In the genomic region with DNA sequence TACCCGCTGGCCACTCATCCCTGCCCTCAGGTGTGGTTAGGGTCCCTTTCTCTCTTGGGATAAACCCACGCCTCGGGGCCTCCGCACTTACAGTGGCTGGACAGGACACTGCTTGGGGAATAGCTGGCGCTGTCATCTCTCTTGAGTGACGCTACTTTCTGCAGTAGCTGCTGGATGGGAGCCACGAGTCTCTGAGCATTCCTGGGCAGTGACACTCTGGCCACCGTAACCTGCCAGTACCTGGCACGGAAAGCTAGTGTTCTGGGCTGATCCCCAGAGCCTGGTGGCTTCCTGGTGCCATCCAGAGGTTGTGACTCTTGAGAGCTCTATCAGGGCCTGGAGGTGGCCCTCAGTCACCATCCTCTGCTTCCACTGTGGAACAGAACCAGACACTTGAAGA, we compare ENCODE assay signal across 15 mouse cellular contexts. TPM values are rescaled to one million over a fixed set of nuclear protein-coding genes. Genes with fewer than 3 reads are reported as not detected.
DNase-seq lines count a peak whose midpoint lies in the region; ATAC-seq and TF ChIP-seq lines count a peak whose summit lies in the region.
"Had no signal": no experiment of that assay in that cellular context is flagged by ENCODE, and none has a peak within 500 bp of the region (broad histone marks: within the 10 kb centered on the region; RNA-seq: fewer than 3 reads in every experiment).

No protein-coding gene starts in this region.

- H3K36me3 ChIP-seq in heart, adult 2 months (ENCODE audit: control insufficient read depth, insufficient read depth, low read length): no peaks in the 10 kb centered on the region
- H3K36me3 ChIP-seq in heart, embryonic 11.5 days (ENCODE audit: control insufficient read depth, insufficient read depth, low read length): no peaks in the 10 kb centered on the region
- H3K36me3 ChIP-seq in midbrain, embryonic 13.5 days: 0 out of 2 replicates have a peak, but pooled peaks cover 4% of the 10 kb centered on the region
- no peaks in the 10 kb centered on the region for H3K36me3 ChIP-seq in midbrain, postnatal 0 days (ENCODE audit: insufficient read depth, low read length)
- H3K36me3 ChIP-seq in heart, embryonic 15.5 days: no peaks in the 10 kb centered on the region
- H3K36me3 ChIP-seq: embryonic facial prominence, embryonic 10.5 days; limb, embryonic 13.5 days; neural tube, embryonic 12.5 days had no signal

- H3K79me2 ChIP-seq in heart, adult 2 months (replicated peaks; ENCODE audit: control insufficient read depth, insufficient read depth, low read length): no peaks in the 10 kb centered on the region

- H3K4me3 ChIP-seq in heart, adult 2 months: no peak overlapping the region
- no peak overlapping the region for H3K4me3 ChIP-seq in heart, embryonic 11.5 days (ENCODE audit: low read depth, low read length)
- H3K4me3 ChIP-seq in midbrain, embryonic 13.5 days (replicated peaks): no peak overlapping the region
- no peak overlapping the region for H3K4me3 ChIP-seq in midbrain, postnatal 0 days (ENCODE audit: low read depth, low read length)
- no peak overlapping the region for H3K4me3 ChIP-seq in heart, embryonic 15.5 days
- H3K4me3 ChIP-seq: embryonic facial prominence, embryonic 10.5 days; limb, embryonic 13.5 days; neural tube, embryonic 12.5 days had no signal

- no peak overlapping the region for H3K4me2 ChIP-seq in heart, embryonic 11.5 days
- H3K4me2 ChIP-seq in midbrain, embryonic 13.5 days (replicated peaks): no peak overlapping the region
- H3K4me2 ChIP-seq in midbrain, postnatal 0 days (ENCODE audit: low read depth, low read length, poor library complexity, severe bottlenecking): no peak overlapping the region
- no peak overlapping the region for H3K4me2 ChIP-seq in heart, embryonic 15.5 days
- H3K4me2 ChIP-seq: limb, embryonic 13.5 days; neural tube, embryonic 12.5 days had no signal

- no peak for TF ChIP-seq POLR2A in heart, adult 2 months (IDR thresholded peaks at IDR 0.05; ENCODE audit: insufficient read depth, low read depth, low read length)

- peak; percentile 37 to 80 for DNase-seq in heart, adult 2 months
- DNase-seq in midbrain, postnatal 0 days (ENCODE audit: low spot score): no peak
- DNase-seq in skeletal muscle tissue, adult 2 months (ENCODE audit: low read depth, low spot score): peak; percentile 77
- no peak for DNase-seq in embryo, embryonic 10 days (ENCODE audit: low spot score)
- DNase-seq: lung, postnatal 36 days; midbrain, embryonic 14.5 days; thymus, postnatal 36 days had no signal

- TF ChIP-seq EP300 in heart, adult 2 months (IDR thresholded peaks at IDR 0.05; ENCODE audit: insufficient read depth, low read depth, low read length): 0 out of 2 replicates have a peak, but pooled peaks have one; percentile 14

- H3K9me3 ChIP-seq in heart, embryonic 11.5 days (replicated peaks; ENCODE audit: control insufficient read depth, low read length): no peaks in the 10 kb centered on the region
- H3K9me3 ChIP-seq in midbrain, embryonic 13.5 days: no peaks in the 10 kb centered on the region
- no peaks in the 10 kb centered on the region for H3K9me3 ChIP-seq in midbrain, postnatal 0 days (ENCODE audit: low read length)
- H3K9me3 ChIP-seq in heart, embryonic 15.5 days (replicated peaks): no peaks in the 10 kb centered on the region
- H3K9me3 ChIP-seq: embryonic facial prominence, embryonic 10.5 days; limb, embryonic 13.5 days; neural tube, embryonic 12.5 days had no signal

- H3K4me1 ChIP-seq in heart, adult 2 months (ENCODE audit: control insufficient read depth, insufficient read depth, low read length): no peaks in the 10 kb centered on the region
- peaks cover 12% of the 10 kb centered on the region; the same call in 1 of the 2 replicates for H3K4me1 ChIP-seq in heart, embryonic 11.5 days (ENCODE audit: control insufficient read depth, insufficient read depth, low read length)
- peaks cover 34% of the 10 kb centered on the region for H3K4me1 ChIP-seq in midbrain, embryonic 13.5 days (replicated peaks)
- H3K4me1 ChIP-seq in midbrain, postnatal 0 days (ENCODE audit: insufficient read depth, low read length): no peaks in the 10 kb centered on the region
- H3K4me1 ChIP-seq in heart, embryonic 15.5 days (replicated peaks): peaks cover 20% of the 10 kb centered on the region
- H3K4me1 ChIP-seq: limb, embryonic 13.5 days had no signal

- no peak for ATAC-seq in heart, embryonic 11.5 days (replicated peaks; ENCODE audit: insufficient number of reproducible peaks, low FRiP score, low TSS enrichment)
- ATAC-seq in midbrain, embryonic 13.5 days: no peak
- no peak for ATAC-seq in midbrain, postnatal 0 days (ENCODE audit: low FRiP score)
- ATAC-seq in heart, embryonic 15.5 days (replicated peaks; ENCODE audit: insufficient number of reproducible peaks, insufficient read depth, low FRiP score, low read depth): peak; percentile 24; the same call in 1 of the 2 replicates
- no peak for ATAC-seq in inflammation-experienced regulatory T-cells, adult 6 months
- ATAC-seq: intestine, embryonic 16.5 days had no signal

- no peak overlapping the region for H3K9ac ChIP-seq in heart, adult 2 months (ENCODE audit: low read depth, low read length)
- H3K9ac ChIP-seq in heart, embryonic 11.5 days (ENCODE audit: low read depth, low read length): no peak overlapping the region
- H3K9ac ChIP-seq in midbrain, embryonic 13.5 days (replicated peaks): 0 out of 2 replicates have a peak overlapping the region, but pooled peaks have one; percentile 8
- no peak overlapping the region for H3K9ac ChIP-seq in midbrain, postnatal 0 days (replicated peaks; ENCODE audit: low read length, poor library complexity, severe bottlenecking)
- H3K9ac ChIP-seq in heart, embryonic 15.5 days: no peak overlapping the region
- H3K9ac ChIP-seq: limb, embryonic 13.5 days; neural tube, embryonic 12.5 days had no signal

- intact Hi-C loops in heart, adult 2 months (cut with DNase I): no loop called here

- TF ChIP-seq CTCF in heart, adult 2 months (IDR thresholded peaks at IDR 0.05): no peak
- no peak for TF ChIP-seq CTCF in midbrain, postnatal 0 days (IDR thresholded peaks at IDR 0.05)

- whole genome bisulfite sequencing in heart, adult 2 months: 47% methylated on average over 9 of the region's 9 CpGs
- 68% methylated on average over 9 of the region's 9 CpGs for WGBS in heart, embryonic 11.5 days (ENCODE audit: insufficient replicate concordance)
- 90% methylated on average over 9 of the region's 9 CpGs for WGBS in midbrain, embryonic 13.5 days
- 88% methylated on average over 9 of the region's 9 CpGs for WGBS in midbrain, postnatal 0 days
- WGBS in heart, embryonic 15.5 days: 47% methylated on average over 9 of the region's 9 CpGs

- no peaks in the 10 kb centered on the region for H3K27me3 ChIP-seq in heart, adult 2 months (ENCODE audit: control insufficient read depth, insufficient read depth, low read length)
- H3K27me3 ChIP-seq in heart, embryonic 11.5 days (ENCODE audit: control insufficient read depth, insufficient read depth, low read length): no peaks in the 10 kb centered on the region
- H3K27me3 ChIP-seq in midbrain, embryonic 13.5 days: no peaks in the 10 kb centered on the region
- H3K27me3 ChIP-seq in midbrain, postnatal 0 days (ENCODE audit: insufficient read depth, low read length): no peaks in the 10 kb centered on the region
- no peaks in the 10 kb centered on the region for H3K27me3 ChIP-seq in heart, embryonic 15.5 days
- H3K27me3 ChIP-seq: limb, embryonic 13.5 days; neural tube, embryonic 12.5 days had no signal

- no peak overlapping the region for H3K27ac ChIP-seq in heart, adult 2 months
- H3K27ac ChIP-seq in heart, embryonic 11.5 days (ENCODE audit: low read depth, low read length): no peak overlapping the region
- no peak overlapping the region for H3K27ac ChIP-seq in midbrain, embryonic 13.5 days
- no peak overlapping the region for H3K27ac ChIP-seq in midbrain, postnatal 0 days (ENCODE audit: low read depth, low read length)
- no peak overlapping the region for H3K27ac ChIP-seq in heart, embryonic 15.5 days
- H3K27ac ChIP-seq: embryonic facial prominence, embryonic 10.5 days; limb, embryonic 13.5 days; neural tube, embryonic 12.5 days had no signal

RNA-seq across cellular contexts. Expression of a gene that starts 13.4 kb away (rescaled TPM):
- under 1 TPM; 0.57 to 0.70 TPM for total RNA-seq in heart, adult 2 months (2021)
- 0.82 and 1.3 TPM in 2 replicates for polyA plus RNA-seq in heart, adult 2 months (2012; rRNA removed)
- polyA plus RNA-seq in heart, embryonic 11.5 days (2014; fragmentation: Nextera tagmentation; extraction: Ambion mirVana): 1.7 and 1.9 TPM in 2 replicates
- polyA plus RNA-seq in midbrain, embryonic 13.5 days (2015; fragmentation: Nextera tagmentation; extraction: Ambion mirVana): 6.2 and 6.5 TPM in 2 replicates
- 8.8 and 12.1 TPM in 2 replicates for total RNA-seq in midbrain, postnatal 0 days (2014; rRNA removed)
- 3.7 and 4.8 TPM in 2 replicates for polyA plus RNA-seq in midbrain, postnatal 0 days (2015; fragmentation: Nextera tagmentation; extraction: Ambion mirVana)
- polyA plus RNA-seq in heart, embryonic 15.5 days (2015; fragmentation: Nextera tagmentation; extraction: Ambion mirVana): 1.3 and 1.9 TPM in 2 replicates
- polyA plus RNA-seq in inflammation-experienced regulatory T-cells, adult 6 months (2017; shearing (Covaris generic)): under 1 TPM in 1 of 3 experiments, not detected in 2; 0.41 TPM

RNA-seq across cellular contexts. Expression of a gene that starts 14.5 kb away (rescaled TPM):
- 1 to 10 TPM; 2.3 to 3.5 TPM for total RNA-seq in heart, adult 2 months (2021)
- 1.6 and 2.1 TPM in 2 replicates for polyA plus RNA-seq in heart, adult 2 months (2012; rRNA removed)
- 2.2 and 3.5 TPM in 2 replicates for polyA plus RNA-seq in heart, embryonic 11.5 days (2014; fragmentation: Nextera tagmentation; extraction: Ambion mirVana)
- polyA plus RNA-seq in midbrain, embryonic 13.5 days (2015; fragmentation: Nextera tagmentation; extraction: Ambion mirVana): 21.7 and 21.9 TPM in 2 replicates
- 51.5 and 66.9 TPM in 2 replicates for total RNA-seq in midbrain, postnatal 0 days (2014; rRNA removed)
- 30.2 and 34.8 TPM in 2 replicates for polyA plus RNA-seq in midbrain, postnatal 0 days (2015; fragmentation: Nextera tagmentation; extraction: Ambion mirVana)
- 3.6 and 15.2 TPM in 2 replicates for polyA plus RNA-seq in heart, embryonic 15.5 days (2015; fragmentation: Nextera tagmentation; extraction: Ambion mirVana)
- polyA plus RNA-seq in inflammation-experienced regulatory T-cells, adult 6 months (2017; shearing (Covaris generic)): 100 to 1,000 TPM in 1 of 3 experiments, 10 to 100 TPM in 2; 81.9 to 170 (median 96.5) TPM

Comparison
In these comparisons a context has a peak if more than half of its experiments do, and no peak if none do; other contexts are left out.
1. DNase-seq: peak in heart, adult 2 months (2 of 2) and skeletal muscle tissue, adult 2 months (single experiment); none in midbrain, postnatal 0 days (single experiment) and embryo, embryonic 10 days (single experiment).